Mouse (Mus musculus) cortical plate, adult 2 months (tissue): Measurements from ENCODE around the gene Klhdc7a.

Experiments
- CTCF ChIP-seq: fragments of 200-500 bp; IDR thresholded peaks from 2 replicates; pipeline ENCODE4 v1.5.1; 2011; ENCODE audit warnings: mild to moderate bottlenecking, control low read depth, low read length; ENCODE audit not compliant: insufficient read depth; ENCODE audit errors: extremely low read depth
- POLR2A ChIP-seq: fragments of 200-500 bp; IDR thresholded peaks from 2 replicates; pipeline ENCODE4 v1.6.1; 2011; ENCODE audit warnings: mild to moderate bottlenecking, low read length, control low read depth; ENCODE audit not compliant: insufficient read depth; ENCODE audit errors: extremely low read depth

GRCm38 (mm10) chr4:139999033-139999432 lies 31.2 kb upstream of the Klhdc7a start:
- TF ChIP-seq CTCF (no peak), POLR2A (no peak)
